Mouse (Mus musculus) inflammation-experienced regulatory T-cells, adult 6 months (primary cell): ENCODE measurements around the gene Eps8l3. TPM values are rescaled to one million over a fixed set of nuclear protein-coding genes. Genes with fewer than 3 reads are reported as not detected.

Source experiments
- ATAC-seq: one replicate; pipeline ENCODE4 v1.8.0; 2017
- polyA plus RNA-seq, 3 experiments: library from polyadenylated mRNA; unstranded; fragments of 100-300 nt; shearing (Covaris generic); gene quantifications; one replicate each; pipeline ENCODE4 v1.2.1; 2017

The Eps8l3 gene
- polyA plus RNA-seq, result not detected

DNA sequence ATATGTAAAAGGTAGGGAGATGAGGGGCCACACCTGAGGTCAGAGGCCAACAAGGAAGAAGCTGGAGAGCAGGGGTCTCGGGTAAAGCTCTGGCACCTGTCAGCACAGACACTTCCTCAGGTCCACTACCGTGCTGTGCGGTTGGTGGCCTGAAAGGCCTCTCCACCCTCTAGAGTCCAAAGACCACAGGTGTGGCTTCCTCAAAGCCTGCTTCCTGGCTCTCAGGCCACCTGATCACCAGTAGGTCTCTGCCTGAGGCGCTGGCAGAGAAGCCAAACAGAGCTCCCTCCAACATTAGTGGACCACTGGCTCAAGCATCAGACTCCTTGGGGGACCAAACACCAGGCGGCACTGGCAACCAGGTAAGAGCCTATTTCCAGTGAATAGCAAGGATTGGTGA lies at the start of gene Eps8l3:
Eps8l3 (plus strand) TSS at position 225 of the 400 bp plus-strand sequence.
- no peak for ATAC-seq

DNA sequence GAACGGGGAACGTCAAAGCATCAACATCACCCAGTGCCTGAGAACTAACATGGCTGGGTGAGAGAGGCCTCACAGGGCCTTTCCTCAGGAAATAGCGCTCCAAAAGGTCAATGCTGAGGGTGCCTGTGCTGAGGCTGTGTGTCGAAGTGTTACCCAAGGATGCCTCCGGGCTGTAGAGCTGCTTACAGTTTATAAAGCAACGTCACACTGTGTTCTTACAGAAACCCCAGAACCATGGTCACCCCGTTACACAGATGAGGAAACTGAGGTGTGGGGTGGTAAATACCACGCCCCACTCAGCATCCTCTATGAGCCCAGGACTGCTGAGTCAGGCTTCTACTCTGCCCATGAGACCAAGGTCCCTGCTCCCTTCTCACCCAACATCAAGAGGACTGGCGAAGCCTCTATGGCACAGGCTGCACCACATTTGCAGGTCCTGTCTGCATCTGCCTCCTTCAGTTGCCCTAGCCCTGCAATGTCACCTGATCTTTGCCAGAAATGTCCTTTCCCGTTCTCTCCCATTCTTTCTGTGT lies 49.1 kb upstream of the Eps8l3 start:
- ATAC-seq, result no peak

DNA sequence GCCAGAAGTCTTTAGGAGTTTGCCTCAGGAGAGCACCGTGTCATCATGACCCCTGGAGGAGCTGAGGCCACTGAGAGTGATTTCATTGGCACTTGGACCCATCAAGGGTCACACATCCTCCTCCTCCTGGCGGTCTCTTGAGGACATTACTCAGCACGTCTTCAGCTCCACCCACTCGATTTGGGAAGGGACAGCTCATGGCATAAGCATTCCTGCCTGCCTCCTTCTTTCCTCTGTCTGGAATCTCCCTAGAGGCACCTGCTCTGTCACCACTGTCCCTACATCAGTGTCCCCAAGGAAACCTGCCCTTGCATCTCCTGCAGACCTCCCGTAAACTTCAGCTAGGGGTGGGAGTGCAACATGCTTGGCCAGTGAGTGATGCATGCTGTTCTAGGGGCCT lies 48.5 kb upstream of the Eps8l3 start:
- no peak for ATAC-seq

DNA sequence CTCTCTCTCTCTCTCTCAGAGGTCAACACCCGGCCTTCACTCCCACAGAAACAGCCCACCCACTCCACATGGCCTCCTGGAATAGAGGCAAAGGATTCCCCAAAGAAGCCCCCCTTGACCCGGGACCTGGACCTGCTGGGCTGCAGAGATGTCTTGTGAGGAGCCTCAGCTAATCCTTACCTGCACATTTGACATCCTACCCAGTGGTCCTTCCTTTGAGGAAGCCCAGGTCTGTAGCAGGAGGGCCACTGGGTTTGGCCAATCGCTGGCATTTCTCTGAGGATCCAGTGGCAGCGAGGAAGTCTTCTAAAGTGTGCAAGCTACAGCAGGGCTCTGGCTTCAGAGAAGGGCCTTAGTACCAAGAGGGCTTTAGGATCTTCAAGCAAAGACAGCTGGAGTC lies 48.0 kb upstream of the Eps8l3 start:
- ATAC-seq, result no peak

DNA sequence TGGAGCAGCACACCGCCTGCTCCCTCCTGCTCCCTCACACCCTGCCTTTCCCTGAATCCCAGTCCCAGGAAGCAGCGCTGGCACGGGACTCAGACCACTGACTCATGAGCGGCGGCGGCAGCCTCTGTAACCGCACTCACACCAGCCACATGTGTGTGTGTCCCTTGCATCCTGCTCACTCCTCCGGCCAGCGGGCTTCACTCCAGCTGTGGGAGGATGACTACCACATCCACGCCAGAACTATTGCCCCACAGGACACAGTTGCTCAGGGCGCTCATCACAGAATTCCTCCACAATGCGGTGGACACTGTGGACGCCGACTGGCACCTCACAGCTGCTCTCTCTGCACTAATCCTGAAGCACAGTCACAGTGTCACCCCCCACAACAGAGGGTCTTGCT lies 47.4 kb upstream of the Eps8l3 start:
- ATAC-seq, result no peak

DNA sequence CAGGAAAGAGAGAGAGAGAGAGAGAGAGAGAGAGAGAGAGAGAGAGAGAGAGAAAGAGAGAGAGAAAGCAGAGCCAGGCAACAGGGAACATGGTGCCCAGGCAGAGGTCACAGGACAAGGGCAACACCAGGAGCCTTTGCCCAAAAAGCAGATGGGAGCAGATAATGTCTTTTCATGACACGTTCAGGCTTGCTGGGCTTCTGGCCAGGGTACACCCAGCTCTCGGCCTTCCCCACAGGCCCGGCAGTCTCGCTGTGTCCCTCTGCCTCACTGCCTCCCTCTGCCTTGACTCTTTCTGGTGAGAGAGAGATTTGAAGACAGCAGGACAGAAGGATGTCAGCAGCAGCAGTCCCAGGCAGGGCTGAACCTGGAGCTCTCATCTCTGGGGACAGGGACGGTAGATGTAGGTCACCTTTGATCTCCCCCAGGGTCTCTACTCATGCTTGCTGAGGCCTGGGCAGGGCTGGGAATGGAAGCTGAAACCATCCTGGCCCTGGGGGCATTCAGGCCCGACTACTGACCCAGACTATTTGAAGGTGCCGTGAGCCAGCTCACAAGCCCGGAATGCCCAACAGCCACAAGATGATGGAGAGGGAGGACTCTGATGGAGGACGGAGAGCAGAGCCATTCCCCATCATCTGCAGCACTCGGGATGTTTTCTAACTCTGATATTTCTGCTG lies 45.0 kb upstream of the Eps8l3 start:
- no peak for ATAC-seq

DNA sequence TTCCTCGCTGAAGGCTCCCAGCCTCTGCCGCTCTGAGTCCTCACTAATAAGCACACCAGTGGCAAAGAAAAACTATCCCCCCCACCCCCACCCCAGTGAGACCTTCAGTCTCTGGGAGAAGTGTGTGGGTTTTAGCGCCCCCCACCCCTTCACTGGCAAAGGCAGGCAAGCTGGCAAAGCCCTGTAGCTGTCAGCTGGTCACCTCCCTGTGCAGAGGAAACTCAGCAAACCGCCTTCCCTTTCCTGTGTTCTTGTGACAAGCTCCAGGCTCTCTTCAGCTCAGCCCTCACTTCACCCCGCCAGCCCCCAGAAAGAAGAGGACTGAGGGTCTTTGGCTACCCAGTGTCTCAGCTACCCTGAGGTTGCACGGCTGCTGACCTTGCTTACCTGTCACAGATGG lies 44.4 kb upstream of the Eps8l3 start:
- ATAC-seq, result no peak

DNA sequence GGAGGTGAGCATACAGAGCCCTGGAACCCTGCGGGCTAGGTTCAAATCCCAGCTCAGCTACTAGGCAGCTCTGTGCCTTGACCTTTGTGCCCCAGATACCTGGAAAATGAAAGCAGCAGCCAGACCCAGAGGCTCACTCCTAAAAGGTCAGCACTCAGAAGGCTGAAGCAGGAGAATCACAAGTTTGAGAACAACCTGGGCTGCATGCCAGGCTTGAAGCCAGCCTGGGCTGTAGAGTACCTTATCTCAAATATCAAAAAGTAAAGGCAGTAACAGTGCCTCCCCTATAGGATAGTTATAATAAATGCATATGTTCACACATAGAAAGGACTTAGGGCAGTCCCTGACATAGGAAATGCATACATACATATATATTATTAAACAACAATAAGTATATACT lies 43.7 kb upstream of the Eps8l3 start:
- ATAC-seq, result no peak

DNA sequence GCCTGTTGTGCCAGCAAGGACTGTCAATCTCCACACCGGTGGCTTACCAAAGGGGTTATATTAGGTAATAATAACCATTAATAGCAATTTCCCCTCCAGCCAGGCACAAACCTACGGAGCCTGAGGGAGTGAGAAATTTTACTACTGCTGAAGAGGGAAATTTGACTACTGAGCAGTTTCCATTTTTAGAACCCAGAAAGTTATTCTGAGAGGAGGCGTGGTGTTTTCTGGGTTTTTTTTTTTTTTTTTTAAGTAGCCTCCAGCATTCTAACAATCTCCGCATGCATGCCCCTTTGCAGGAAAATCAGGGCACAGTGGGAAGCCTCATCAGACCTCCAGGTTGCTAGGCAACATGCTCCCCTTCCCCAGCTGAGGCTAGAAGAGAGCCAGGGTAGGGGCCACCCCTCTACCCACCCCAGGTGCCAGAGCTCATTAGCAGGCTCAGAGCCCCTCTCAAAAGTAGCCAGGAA lies 43.1 kb upstream of the Eps8l3 start:
- no peak for ATAC-seq

DNA sequence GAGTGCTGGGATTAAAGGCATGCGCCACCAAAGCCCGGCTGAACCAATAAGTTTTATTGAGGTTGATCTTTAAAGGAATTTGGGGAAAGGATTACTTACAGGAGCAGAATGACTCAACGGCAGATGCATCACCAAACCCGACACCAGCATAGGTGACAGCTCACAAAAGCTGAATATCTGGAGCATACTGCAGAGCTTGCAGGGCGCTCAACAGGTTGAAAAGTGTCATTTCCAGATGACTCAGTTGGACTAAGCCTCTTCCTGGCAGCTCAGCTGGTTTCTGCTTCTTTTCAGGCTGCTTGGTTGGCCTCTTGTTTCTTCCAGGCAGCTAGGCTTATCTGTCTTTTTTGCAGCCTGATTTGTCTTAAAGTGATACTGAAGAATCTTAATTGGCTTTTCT lies 41.7 kb upstream of the Eps8l3 start:
- no peak for ATAC-seq

DNA sequence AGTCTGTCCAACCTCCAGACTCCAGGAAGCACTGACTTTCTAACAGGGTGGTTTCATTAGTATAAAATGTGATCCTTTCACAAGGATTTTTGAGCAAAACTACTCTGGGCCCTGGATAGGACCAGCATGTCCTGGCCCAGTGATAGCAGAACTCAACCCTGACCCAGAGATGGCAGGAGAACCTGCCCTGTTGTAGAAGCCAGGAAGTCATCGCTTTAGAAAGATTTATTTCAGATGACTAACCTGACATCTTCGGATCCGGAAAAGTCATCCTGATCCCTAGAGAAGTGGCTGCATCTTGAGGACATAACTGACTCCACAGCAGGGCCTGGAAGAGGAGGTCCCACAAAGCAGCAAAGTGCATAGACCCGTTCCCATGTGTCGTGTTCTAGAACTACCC lies 37.2 kb upstream of the Eps8l3 start:
- ATAC-seq, result no peak

DNA sequence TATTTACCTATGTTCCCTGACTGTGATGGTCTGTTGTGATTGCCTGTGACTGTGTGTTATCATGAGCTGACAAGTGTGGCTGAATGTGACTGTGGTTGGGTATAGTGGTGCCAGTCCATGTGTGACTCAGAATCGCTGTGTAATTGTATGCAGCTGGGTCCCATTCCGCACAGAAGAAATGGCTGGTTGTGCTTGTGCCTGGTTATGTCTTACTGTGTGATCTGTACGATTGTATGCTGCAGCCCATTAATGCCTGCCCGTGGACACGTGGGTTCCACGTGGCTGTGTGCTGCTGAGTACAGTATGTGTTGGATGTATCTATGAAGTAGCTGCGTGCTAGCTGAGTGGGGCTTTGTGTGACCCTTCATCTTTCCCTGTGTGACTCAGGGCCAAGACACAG lies 36.2 kb upstream of the Eps8l3 start:
- ATAC-seq, result no peak

DNA sequence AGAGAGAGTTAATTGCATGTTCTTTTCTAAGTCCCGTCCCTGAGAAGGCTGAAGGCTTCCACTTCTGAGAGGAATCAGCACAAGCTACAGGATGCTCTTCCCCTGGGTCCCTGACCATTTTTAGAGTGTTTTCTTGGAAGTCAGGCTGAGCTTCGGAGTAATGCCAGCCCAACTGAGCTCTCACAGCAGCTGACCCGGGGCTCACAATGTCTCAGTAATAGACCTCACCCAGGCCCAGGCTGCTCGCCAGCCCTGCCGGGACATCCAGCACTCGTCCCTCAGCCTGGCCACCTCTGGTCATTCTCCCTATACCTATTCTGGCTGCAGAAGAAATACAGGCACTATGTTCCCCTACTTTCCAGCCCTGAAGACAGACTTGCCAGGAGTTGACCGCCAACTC lies 35.7 kb upstream of the Eps8l3 start:
- no peak for ATAC-seq

DNA sequence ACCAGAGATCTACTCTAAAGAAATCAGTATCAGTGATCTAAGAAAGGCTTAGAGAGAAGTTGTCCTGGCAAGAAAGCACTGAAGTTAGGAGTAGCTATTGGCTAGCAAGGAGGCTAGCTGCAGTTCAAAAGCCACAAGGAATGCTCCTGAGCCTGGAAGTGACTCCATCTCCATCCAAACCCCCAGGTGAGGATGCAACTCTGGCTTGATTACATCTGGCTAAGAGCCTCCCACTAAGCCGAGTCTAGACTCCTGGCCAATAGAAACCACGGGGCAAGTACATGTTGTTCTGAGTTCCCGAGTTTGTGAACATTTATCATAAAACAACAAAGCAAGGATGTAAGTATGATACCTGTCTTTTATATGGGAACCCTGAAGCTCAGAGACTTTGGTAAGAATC lies 33.6 kb upstream of the Eps8l3 start:
- no peak for ATAC-seq

DNA sequence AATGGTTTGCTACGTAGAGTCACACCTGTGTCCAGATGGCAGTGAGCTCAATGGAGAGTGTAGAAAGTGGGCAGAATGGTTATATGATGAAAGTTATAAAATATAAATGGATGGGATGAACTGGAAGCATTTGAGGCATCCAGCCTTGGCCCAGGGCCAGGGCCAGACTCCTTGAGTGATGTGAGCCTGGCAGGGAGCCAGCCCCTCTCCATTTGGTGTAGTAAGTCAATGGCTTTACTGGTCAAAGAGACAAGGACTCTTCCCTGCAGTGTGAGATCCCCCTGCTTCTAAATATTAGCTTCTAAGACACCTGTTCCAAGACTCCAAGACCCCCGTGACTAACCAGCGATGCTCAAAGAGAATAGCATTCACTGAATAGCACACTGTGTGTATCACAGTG lies 33.0 kb upstream of the Eps8l3 start:
- ATAC-seq, result no peak

DNA sequence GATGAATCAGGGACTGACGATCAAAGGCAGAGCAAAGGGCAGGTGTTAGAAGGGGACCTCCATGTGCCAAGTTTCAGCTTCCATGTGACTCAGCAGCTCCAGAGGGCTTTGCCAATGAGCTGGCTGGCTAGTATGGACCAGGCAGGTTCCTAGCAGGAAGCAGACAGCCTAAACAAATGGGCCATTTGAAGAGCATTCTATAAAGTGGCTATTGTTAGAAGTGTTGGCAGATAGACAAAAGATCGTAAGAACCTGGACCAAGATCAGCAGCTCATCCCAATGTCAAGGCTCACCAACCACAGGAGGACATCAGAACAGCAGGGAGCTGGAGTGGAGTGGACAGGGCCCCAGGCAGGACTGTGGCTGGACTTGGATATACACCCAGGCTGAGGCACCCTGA lies 32.5 kb upstream of the Eps8l3 start:
- no peak for ATAC-seq

DNA sequence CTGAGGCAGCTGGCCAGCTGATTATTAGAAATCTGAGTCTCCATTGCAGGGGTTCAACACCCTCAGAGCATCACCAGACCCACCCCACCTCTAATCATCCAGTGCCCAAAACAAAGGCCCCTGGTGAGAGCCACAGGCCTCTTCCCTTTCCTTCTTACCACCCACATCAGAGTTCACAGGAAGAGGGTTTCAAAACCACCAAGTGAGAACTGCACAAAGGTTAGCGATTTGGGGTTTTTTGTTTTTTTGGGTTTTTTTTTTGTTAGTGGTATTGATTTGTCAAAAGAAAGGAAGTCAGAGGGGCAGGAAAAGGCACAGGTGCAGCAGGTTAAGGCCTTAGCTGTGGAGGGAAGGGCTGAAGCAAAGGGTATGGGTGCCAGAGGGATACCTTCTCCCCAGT lies 30.9 kb upstream of the Eps8l3 start:
- peak; percentile 89 for ATAC-seq

DNA sequence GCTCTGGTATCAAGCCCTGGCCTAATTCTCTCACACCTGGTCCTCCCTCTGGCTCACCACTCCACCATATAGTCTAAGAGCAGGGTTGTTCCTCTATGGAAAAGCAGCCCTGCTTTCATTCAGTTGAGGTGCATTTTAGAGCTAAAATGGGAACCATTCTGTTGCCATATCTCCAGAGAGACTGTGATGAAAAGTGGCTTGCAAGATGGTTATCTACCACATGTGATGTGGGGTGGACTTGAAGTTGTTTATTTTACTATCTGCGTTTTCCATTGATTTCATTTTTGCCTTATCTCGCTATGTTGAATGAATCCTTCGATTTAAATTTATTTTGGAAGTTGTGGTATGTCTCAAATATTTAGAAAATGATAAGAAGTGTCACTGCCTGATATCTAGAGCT lies 30.2 kb upstream of the Eps8l3 start:
- no peak for ATAC-seq

DNA sequence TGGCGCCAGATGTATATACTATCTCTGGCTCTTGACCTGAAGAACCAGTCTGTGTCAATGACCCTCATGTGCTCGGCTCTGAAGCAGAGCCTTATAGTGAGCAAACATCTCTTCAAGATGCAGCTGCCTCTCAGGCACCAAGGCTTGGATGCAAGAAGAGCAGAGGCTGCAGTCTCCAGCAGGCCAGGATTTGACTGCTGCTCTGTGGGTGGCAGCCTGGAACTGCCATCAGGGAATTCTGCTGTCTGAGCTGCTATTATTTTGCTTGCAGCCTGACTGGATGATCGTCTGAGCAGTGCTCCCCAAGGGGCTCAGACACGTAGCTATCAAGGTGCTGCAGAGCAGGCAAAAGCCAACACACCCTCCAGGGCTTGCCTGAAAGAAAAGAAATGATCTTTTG lies 28.9 kb upstream of the Eps8l3 start:
- ATAC-seq, result no peak

DNA sequence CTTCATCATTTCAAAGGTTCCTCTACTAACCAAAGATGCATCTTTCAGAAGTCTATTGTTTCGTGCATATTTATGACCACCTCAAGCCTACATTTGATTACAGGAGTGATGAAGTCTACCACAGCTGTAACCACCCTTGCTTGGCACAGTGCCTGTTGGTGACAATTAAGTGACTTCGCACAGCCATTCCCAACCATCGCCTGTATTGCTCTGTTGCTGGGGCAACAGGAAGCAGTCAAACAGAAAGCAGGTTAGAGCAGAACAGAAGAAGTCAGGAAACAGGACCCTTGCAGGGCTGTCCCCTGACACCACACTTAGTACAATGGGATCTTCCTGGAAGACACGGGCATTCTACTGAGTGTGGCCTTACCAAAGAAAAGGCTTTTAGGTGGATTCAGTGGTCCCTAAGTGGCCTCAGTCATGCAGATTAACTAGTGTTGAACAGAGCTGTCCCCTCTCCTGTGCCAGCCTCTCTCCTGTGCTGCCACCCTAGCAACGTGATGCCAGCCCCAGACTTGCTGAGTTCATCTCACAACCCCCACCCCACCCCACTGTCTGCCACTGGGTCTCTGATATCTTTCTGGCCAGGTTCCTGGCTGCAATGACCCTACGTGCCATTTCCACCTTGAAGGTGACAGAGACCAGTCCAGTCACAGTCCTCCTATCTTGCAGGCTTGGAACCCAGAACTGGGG lies 27.9 kb upstream of the Eps8l3 start:
- no peak for ATAC-seq

DNA sequence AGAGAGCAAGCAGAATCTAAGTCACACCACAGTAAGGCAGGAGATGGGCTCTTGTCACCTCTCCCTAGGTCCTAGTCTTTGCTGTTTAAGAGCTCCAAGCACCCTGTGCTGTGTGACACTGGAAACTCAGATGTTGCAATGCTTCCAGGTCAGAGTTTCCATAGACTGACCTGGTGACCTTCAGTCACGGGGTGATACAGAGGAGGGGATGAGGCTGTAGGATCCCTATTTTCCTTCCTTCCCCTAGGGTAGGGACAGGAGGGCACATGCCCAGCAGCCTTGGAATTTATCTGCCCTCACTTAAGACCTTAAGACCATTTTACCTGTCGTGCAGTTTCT lies 27.4 kb upstream of the Eps8l3 start:
- no peak for ATAC-seq

DNA sequence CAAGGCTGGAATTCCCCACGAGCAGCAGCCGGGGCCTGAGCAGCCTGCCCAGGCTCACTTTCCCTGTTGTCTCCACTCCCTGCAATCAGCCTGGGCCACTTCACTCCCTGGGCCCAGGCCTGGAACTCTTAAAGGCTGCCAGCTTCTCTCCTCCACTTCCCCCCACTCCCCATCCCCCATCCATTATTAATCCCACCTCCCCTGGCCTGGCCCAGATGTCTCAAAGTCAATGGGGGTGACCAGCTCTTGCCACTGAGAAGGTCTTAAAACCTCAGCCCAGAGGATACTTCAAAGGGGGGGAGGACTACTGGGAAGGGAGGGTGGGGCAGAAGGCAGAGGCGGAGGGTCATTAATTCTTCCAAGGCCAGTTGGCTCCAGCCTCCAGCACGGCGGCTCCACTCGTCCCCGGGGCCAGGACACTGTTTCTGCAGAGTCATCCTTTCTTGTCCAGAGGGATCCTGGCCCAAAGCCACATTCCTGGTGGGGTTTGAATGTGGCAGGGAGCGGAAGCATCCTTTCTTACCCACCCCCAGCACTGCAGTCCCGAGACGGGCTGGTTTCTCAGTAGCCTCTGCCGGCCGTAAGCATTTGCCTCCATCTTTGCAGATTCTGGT lies 26.5 kb upstream of the Eps8l3 start:
- ATAC-seq, result no peak

DNA sequence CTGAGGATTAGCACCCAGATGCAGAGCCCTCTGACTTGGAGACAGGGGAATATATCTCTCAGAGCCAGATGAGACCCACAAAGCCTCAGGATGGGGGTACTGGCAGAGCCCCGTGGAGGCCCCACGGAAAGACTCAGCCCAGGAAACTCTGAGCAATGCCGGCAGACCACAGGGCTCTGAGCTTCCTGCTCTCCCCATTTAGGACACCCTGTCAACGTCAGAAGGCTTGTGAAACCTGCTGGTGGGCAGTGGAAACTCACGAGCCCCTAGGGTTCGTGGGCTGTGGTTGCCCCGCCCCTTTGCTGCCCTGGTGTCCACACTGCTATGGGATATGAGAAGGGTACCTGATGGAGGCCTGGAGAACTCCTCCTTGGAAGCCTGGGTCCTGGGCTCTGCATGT lies 24.2 kb upstream of the Eps8l3 start:
- peak; percentile 72 for ATAC-seq
